Mouse (Mus musculus): ENCODE results near the gene Farp1.

DNA sequence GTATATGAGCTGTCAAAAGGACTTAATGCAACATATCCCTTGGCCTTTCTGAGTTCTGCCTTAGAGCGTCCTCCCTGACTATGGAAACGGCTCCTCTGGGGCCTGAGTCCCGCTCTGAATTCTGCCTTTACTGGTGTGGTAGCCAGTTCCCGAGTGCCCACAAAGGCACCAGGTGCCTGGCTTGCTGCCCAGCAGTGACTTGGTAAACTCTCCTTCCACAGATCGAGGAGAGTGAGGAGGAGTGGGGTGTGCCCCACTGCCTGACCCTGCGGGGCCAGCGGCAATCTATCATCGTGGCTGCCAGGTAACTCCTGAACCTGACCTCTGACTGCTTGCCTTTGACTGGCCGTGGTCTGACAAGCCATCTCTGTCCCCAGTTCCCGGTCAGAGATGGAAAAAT, 241.0 kb downstream of the Farp1 start:
- TF ChIP-seq CTCF (IDR thresholded peaks at IDR 0.05; ENCODE audit: low read depth, low read length) (no peak), EP300 (IDR thresholded peaks at IDR 0.05; ENCODE audit: insufficient read depth, low read depth, low read length) (no peak)
